26 mouse cellular contexts compared by ENCODE assay signal in genomic region chr17:29403179-29403578, GRCm38 (mm10). TPM values are rescaled to one million over a fixed set of nuclear protein-coding genes. Genes with fewer than 3 reads are reported as not detected.
DNase-seq lines count a peak whose midpoint lies in the region; ATAC-seq and TF ChIP-seq lines count a peak whose summit lies in the region.
"Had no signal": no experiment of that assay in that cellular context is flagged by ENCODE, and none has a peak within 500 bp of the region (broad histone marks: within the 10 kb centered on the region; RNA-seq: fewer than 3 reads in every experiment).

No protein-coding gene starts in this region.

- ATAC-seq in CD4-positive, CD25-positive, alpha-beta regulatory T cell, adult 4 months = no peak
- ATAC-seq in lung, embryonic 14.5 days (ENCODE audit: insufficient read depth) = no peak
- ATAC-seq in hindbrain, embryonic 16.5 days = no peak
- ATAC-seq: activated CD4-positive, CD25-positive, alpha-beta regulatory T cell, adult 4 months; forebrain, embryonic 14.5 days; forebrain, postnatal 0 days; inflammation-experienced regulatory T-cells, adult 6 months had no signal

- H3K4me1 ChIP-seq in lung, embryonic 14.5 days (ENCODE audit: insufficient read depth) = peaks cover 5% of the 10 kb centered on the region; the same call in 1 of the 2 replicates
- no peaks in the 10 kb centered on the region for H3K4me1 ChIP-seq in lung, adult 2 months (ENCODE audit: control insufficient read depth, insufficient read depth, low read length)
- peaks cover 2% of the 10 kb centered on the region for H3K4me1 ChIP-seq in hindbrain, embryonic 16.5 days (ENCODE audit: control insufficient read depth, insufficient read depth, low read depth, low read length)

- H3K36me3 ChIP-seq in lung, embryonic 14.5 days (ENCODE audit: insufficient read depth) = no peaks in the 10 kb centered on the region
- no peaks in the 10 kb centered on the region for H3K36me3 ChIP-seq in hindbrain, embryonic 16.5 days (ENCODE audit: control insufficient read depth, insufficient read depth, low read length)
- H3K36me3 ChIP-seq: embryonic facial prominence, embryonic 12.5 days; embryonic facial prominence, embryonic 15.5 days; heart, embryonic 10.5 days; hindbrain, embryonic 12.5 days; hindbrain, embryonic 15.5 days had no signal

- H3K4me2 ChIP-seq in lung, embryonic 14.5 days = no peak overlapping the region
- no peak overlapping the region for H3K4me2 ChIP-seq in hindbrain, embryonic 16.5 days (ENCODE audit: low read length)
- H3K4me2 ChIP-seq: embryonic facial prominence, embryonic 12.5 days; embryonic facial prominence, embryonic 15.5 days; hindbrain, embryonic 12.5 days; hindbrain, embryonic 15.5 days had no signal

- H3K4me3 ChIP-seq in lung, embryonic 14.5 days (ENCODE audit: low read depth, low read length) = no peak overlapping the region
- no peak overlapping the region for H3K4me3 ChIP-seq in lung, adult 2 months (replicated peaks; ENCODE audit: extremely low read depth, low read depth, low read length)
- H3K4me3 ChIP-seq in hindbrain, embryonic 16.5 days (ENCODE audit: low read length) = no peak overlapping the region
- H3K4me3 ChIP-seq: embryonic facial prominence, embryonic 12.5 days; embryonic facial prominence, embryonic 15.5 days; heart, adult 2 months; heart, embryonic 10.5 days; hindbrain, embryonic 12.5 days; hindbrain, embryonic 15.5 days had no signal

- WGBS in lung, embryonic 14.5 days = 66% methylated on average over 1 of the region's 1 CpGs
- 55% methylated on average over 1 of the region's 1 CpGs for WGBS in lung, adult 2 months
- 78% methylated on average over 1 of the region's 1 CpGs for WGBS in hindbrain, embryonic 16.5 days

- 0 out of 2 replicates have a peak, but pooled peaks have one; percentile 6 for TF ChIP-seq CTCF in lung, embryonic 14.5 days (IDR thresholded peaks at IDR 0.05; ENCODE audit: low read depth)
- no peak for TF ChIP-seq CTCF in lung, adult 2 months (IDR thresholded peaks at IDR 0.05; ENCODE audit: insufficient read depth, low read length)

- no peak for TF ChIP-seq POLR2A in lung, adult 2 months (IDR thresholded peaks at IDR 0.05; ENCODE audit: borderline replicate concordance, extremely low read depth, low read depth, low read length)

- peak; percentile 31 for DNase-seq in CD4-positive, CD25-positive, alpha-beta regulatory T cell, adult 2 months (ENCODE audit: low read depth, low spot score)
- no peak for DNase-seq in lung, embryonic 14.5 days
- DNase-seq in lung, adult 2 months = no peak
- DNase-seq in induced T-regulatory cell, adult 2 months (ENCODE audit: low read depth) = peak; percentile 59
- no peak for DNase-seq in adipocyte (ENCODE audit: low spot score)
- DNase-seq: adrenal gland, postnatal 10 days; B cell, adult 2 months; cerebellum, adult 11 months; cerebellum, adult 2 months; cerebellum, adult 9-11 months; cerebellum, postnatal 25 days; forebrain, postnatal 0 days; gastrocnemius, postnatal 10 days; gastrocnemius, postnatal 36 days; heart, adult 2 months; kidney, adult 11 months had no signal

- no peaks in the 10 kb centered on the region for H3K27me3 ChIP-seq in lung, embryonic 14.5 days (ENCODE audit: insufficient read depth, low read length)
- H3K27me3 ChIP-seq in hindbrain, embryonic 16.5 days (replicated peaks; ENCODE audit: control insufficient read depth, insufficient read depth, low read length) = no peaks in the 10 kb centered on the region
- H3K27me3 ChIP-seq: embryonic facial prominence, embryonic 12.5 days; embryonic facial prominence, embryonic 15.5 days; hindbrain, embryonic 15.5 days had no signal

- H3K9ac ChIP-seq in lung, embryonic 14.5 days = no peak overlapping the region
- H3K9ac ChIP-seq in hindbrain, embryonic 16.5 days (ENCODE audit: low read depth, low read length) = no peak overlapping the region
- H3K9ac ChIP-seq: embryonic facial prominence, embryonic 12.5 days; embryonic facial prominence, embryonic 15.5 days; forebrain, postnatal 0 days; hindbrain, embryonic 12.5 days; hindbrain, embryonic 15.5 days had no signal

- H3K27ac ChIP-seq in lung, embryonic 14.5 days (ENCODE audit: low read depth) = no peak overlapping the region
- H3K27ac ChIP-seq in hindbrain, embryonic 16.5 days (ENCODE audit: low read depth, low read length) = no peak overlapping the region
- H3K27ac ChIP-seq: embryonic facial prominence, embryonic 12.5 days; embryonic facial prominence, embryonic 15.5 days; heart, adult 2 months; hindbrain, embryonic 12.5 days; hindbrain, embryonic 15.5 days had no signal

- no peaks in the 10 kb centered on the region for H3K9me3 ChIP-seq in lung, embryonic 14.5 days (ENCODE audit: low read depth, low read length)
- H3K9me3 ChIP-seq in hindbrain, embryonic 16.5 days (ENCODE audit: control insufficient read depth, low read length) = no peaks in the 10 kb centered on the region
- H3K9me3 ChIP-seq: embryonic facial prominence, embryonic 12.5 days; embryonic facial prominence, embryonic 15.5 days; heart, embryonic 10.5 days; hindbrain, embryonic 12.5 days; hindbrain, embryonic 15.5 days had no signal

RNA-seq across cellular contexts. Expression of gene Fgd2, which starts 42.5 kb away (rescaled TPM):
- polyA plus RNA-seq in CD4-positive, CD25-positive, alpha-beta regulatory T cell, adult 4 months (2017; shearing (Covaris generic)) = 1 to 10 TPM in 1 of 2 experiments, under 1 TPM in 1; 0.65 to 9.4 TPM
- 15.7 and 19.2 TPM in 2 replicates for polyA plus RNA-seq in lung, embryonic 14.5 days (2014; fragmentation: Nextera tagmentation; extraction: Ambion mirVana)
- polyA plus RNA-seq in lung, adult 2 months (2012; rRNA removed) = 44.3 and 53.7 TPM in 2 replicates
- polyA plus RNA-seq in hindbrain, embryonic 16.5 days (2015; fragmentation: Nextera tagmentation; extraction: Ambion mirVana) = 6.5 and 9.1 TPM in 2 replicates

RNA-seq across cellular contexts. Expression of gene Mtch1, which starts 55.4 kb away (rescaled TPM):
- polyA plus RNA-seq in CD4-positive, CD25-positive, alpha-beta regulatory T cell, adult 4 months (2017; shearing (Covaris generic)) = 10 to 100 TPM; 11.0 to 13.9 TPM
- polyA plus RNA-seq in lung, embryonic 14.5 days (2014; fragmentation: Nextera tagmentation; extraction: Ambion mirVana) = 381 and 395 TPM in 2 replicates
- polyA plus RNA-seq in lung, adult 2 months (2012; rRNA removed) = 413 and 456 TPM in 2 replicates
- 328 and 463 TPM in 2 replicates for polyA plus RNA-seq in hindbrain, embryonic 16.5 days (2015; fragmentation: Nextera tagmentation; extraction: Ambion mirVana)

Comparison
In these comparisons a context has a peak if more than half of its experiments do, and no peak if none do; other contexts are left out.
1. DNase-seq: peak in CD4-positive, CD25-positive, alpha-beta regulatory T cell, adult 2 months (single experiment) and induced T-regulatory cell, adult 2 months (single experiment); none in lung, embryonic 14.5 days (single experiment), lung, adult 2 months (single experiment) and adipocyte (single experiment).
2. RNA of gene Mtch1, which starts 55.4 kb away (polyA plus RNA-seq): 413 to 456 TPM in lung, adult 2 months, 381 to 395 TPM in lung, embryonic 14.5 days and 328 to 463 TPM in hindbrain, embryonic 16.5 days; 11.0 to 13.9 TPM in CD4-positive, CD25-positive, alpha-beta regulatory T cell, adult 4 months; every median in the first group is over 10 times any median in the second.